Mouse (Mus musculus) midbrain, embryonic 14.5 days (tissue): ENCODE results near the gene Narf. TPM values are rescaled to one million over a fixed set of nuclear protein-coding genes. Genes with fewer than 3 reads are reported as not detected.

Source experiments
- ATAC-seq: fragments of 200-750 bp; cut with Nextera tagmentation; 2 replicates; pipeline ENCODE4 v1.8.0; 2017; ENCODE audit warnings: moderate number of reproducible peaks, moderate library complexity; ENCODE audit not compliant: low FRiP score, low TSS enrichment
- DNase-seq: peaks from one replicate; pipeline ENCODE4 v3.0.0-alpha.2; 2015
- H3K27ac ChIP-seq: fragments of 300-500 bp; sonication (generic); replicated peaks from 2 replicates; pipeline ENCODE4 v1.5.1; 2014; ENCODE audit warnings: mild to moderate bottlenecking, low read depth, low read length, moderate library complexity
- H3K27me3 ChIP-seq: fragments of 300-500 bp; sonication (generic); 2 replicates; pipeline ENCODE4 v1.6.1; 2014; ENCODE audit warnings: low read length, control low read depth, mixed read lengths; ENCODE audit not compliant: control insufficient read depth, insufficient read depth
- H3K36me3 ChIP-seq: fragments of 300-500 bp; sonication (generic); 2 replicates; pipeline ENCODE4 v1.6.1; 2014; ENCODE audit warnings: low read length, control low read depth; ENCODE audit not compliant: control insufficient read depth, insufficient read depth
- H3K4me1 ChIP-seq: fragments of 300-500 bp; sonication (generic); 2 replicates; pipeline ENCODE4 v1.6.1; 2014; ENCODE audit warnings: mild to moderate bottlenecking, antibody characterized with exemption, low read length, control low read depth; ENCODE audit not compliant: control insufficient read depth, insufficient read depth
- H3K4me2 ChIP-seq: fragments of 300-500 bp; sonication (generic); 2 replicates; pipeline ENCODE4 v1.6.1; 2014; ENCODE audit warnings: mild to moderate bottlenecking, low read length, moderate library complexity
- H3K4me3 ChIP-seq: fragments of 300-500 bp; sonication (generic); replicated peaks from 2 replicates; pipeline ENCODE4 v1.5.1; 2014; ENCODE audit warnings: low read depth, low read length
- H3K9ac ChIP-seq: fragments of 300-500 bp; sonication (generic); replicated peaks from 2 replicates; pipeline ENCODE4 v1.6.1; 2014; ENCODE audit warnings: mild to moderate bottlenecking, low read length, moderate library complexity
- H3K9me3 ChIP-seq: fragments of 300-500 bp; sonication (generic); 2 replicates; pipeline ENCODE4 v1.6.1; 2016; ENCODE audit warnings: low read length, control low read depth, mixed read lengths; ENCODE audit not compliant: control insufficient read depth
- WGBS: fragments of 180-500 bp; shearing (Covaris S2); extraction: QIAGEN DNeasy Blood & Tissue Kit; methylation state at CpG from one replicate; pipeline ENCODE4 v1.1.7; 2014; 5-methylcytosine and 5-hydroxymethylcytosine counted together
- polyA plus RNA-seq: library from polyadenylated mRNA; unstranded; fragments of >200 nt; fragmentation: Nextera tagmentation; extraction: Ambion mirVana; gene quantifications from 2 replicates; pipeline ENCODE4 v1.2.1, GENCODE M21; 2014

The Narf gene
- polyA plus RNA-seq, 1 experiment from 2014 or later, result 103 TPM

- H3K4me2 ChIP-seq, result no peak overlapping the region
Observed at GRCm38 (mm10) chr11:121231191-121231590, 5.9 kb upstream of the Narf start.

GRCm38 (mm10) chr11:121231628-121232291 is 5.3 kb upstream of the Narf start:
- Histone ChIP-seq H3K27ac (no peak overlapping the region), H3K9me3 (no peaks in the 10 kb centered on the region), H3K9ac (no peak overlapping the region), H3K4me2 (no peak overlapping the region), H3K4me1 (peaks cover 28% of the 10 kb centered on the region), H3K36me3 (peaks cover 1% of the 10 kb centered on the region; the same call in 1 of the 2 replicates), H3K4me3 (no peak overlapping the region), H3K27me3 (no peaks in the 10 kb centered on the region)
- ATAC-seq, result no peak
- DNase-seq, result no peak
- WGBS, result 47% methylated on average over 4 of the region's 4 CpGs

More at GRCm38 (mm10) chr11:121231191-121231590, 5.9 kb upstream of the Narf start:
- H3K36me3 ChIP-seq, result peaks cover 7% of the 10 kb centered on the region; the same call in 1 of the 2 replicates
- ATAC-seq, result no peak
- H3K27me3 ChIP-seq, result no peaks in the 10 kb centered on the region
- no peak overlapping the region for H3K9ac ChIP-seq
- no peak for DNase-seq
- H3K9me3 ChIP-seq, result no peaks in the 10 kb centered on the region
- no peak overlapping the region for H3K27ac ChIP-seq
- 78% methylated on average over 4 of the region's 4 CpGs for WGBS
- no peak overlapping the region for H3K4me3 ChIP-seq
- peaks cover 25% of the 10 kb centered on the region for H3K4me1 ChIP-seq

- WGBS, result 34% methylated on average over 4 of the region's 4 CpGs
- H3K4me2 ChIP-seq, result no peak overlapping the region
- ATAC-seq (no peak), DNase-seq (no peak)
- no peaks in the 10 kb centered on the region for H3K27me3 ChIP-seq
- H3K4me3 ChIP-seq, result no peak overlapping the region
- H3K9me3 ChIP-seq, result no peaks in the 10 kb centered on the region
- peaks cover 24% of the 10 kb centered on the region for H3K4me1 ChIP-seq
- H3K9ac ChIP-seq, result no peak overlapping the region
- no peaks in the 10 kb centered on the region for H3K36me3 ChIP-seq
- H3K27ac ChIP-seq, result no peak overlapping the region
Observed at GRCm38 (mm10) chr11:121232706-121233105, 4.3 kb upstream of the Narf start.

- H3K9ac ChIP-seq, result no peak overlapping the region
- WGBS, result 26% methylated on average over 9 of the region's 9 CpGs
- DNase-seq (peak; percentile 56), ATAC-seq (no peak)
- H3K4me2 ChIP-seq, result peak overlapping the region; percentile 59
- no peaks in the 10 kb centered on the region for H3K27me3 ChIP-seq
- no peaks in the 10 kb centered on the region for H3K9me3 ChIP-seq
- H3K36me3 ChIP-seq, result peaks cover 17% of the 10 kb centered on the region
- peaks cover 31% of the 10 kb centered on the region for H3K4me1 ChIP-seq
- H3K27ac ChIP-seq, result peak overlapping the region; percentile 100
- peak overlapping the region; percentile 76; the same call in 1 of the 2 replicates for H3K4me3 ChIP-seq
Observed at GRCm38 (mm10) chr11:121235475-121236238, 1.4 kb upstream of the Narf start.

- Histone ChIP-seq H3K9ac (peak overlapping the region; percentile 90), H3K36me3 (peaks cover 31% of the 10 kb centered on the region), H3K4me2 (peak overlapping the region; percentile 63), H3K27ac (peak overlapping the region; percentile 100), H3K27me3 (no peaks in the 10 kb centered on the region), H3K4me3 (peak overlapping the region; percentile 76), H3K4me1 (peaks cover 34% of the 10 kb centered on the region), H3K9me3 (no peaks in the 10 kb centered on the region)
- 5% methylated on average over 28 of the region's 28 CpGs for WGBS
- ATAC-seq (no peak), DNase-seq (peak; percentile 79)
Observed at GRCm38 (mm10) chr11:121237345-121238128, 484 bp downstream of the Narf start.

GRCm38 (mm10) chr11:121239669-121240068 is 2.6 kb downstream of the Narf start:
- Histone ChIP-seq H3K36me3 (peaks cover 50% of the 10 kb centered on the region), H3K27me3 (no peaks in the 10 kb centered on the region), H3K4me2 (peak overlapping the region; percentile 63), H3K4me1 (peaks cover 34% of the 10 kb centered on the region), H3K4me3 (no peak overlapping the region), H3K9ac (no peak overlapping the region), H3K27ac (no peak overlapping the region), H3K9me3 (no peaks in the 10 kb centered on the region)
- WGBS, result 95% methylated on average over 2 of the region's 2 CpGs
- ATAC-seq (no peak), DNase-seq (no peak)

- no peak for ATAC-seq
- WGBS, result 94% methylated on average over 8 of the region's 8 CpGs
- peaks cover 98% of the 10 kb centered on the region for H3K36me3 ChIP-seq
Observed at GRCm38 (mm10) chr11:121250196-121250595, 13.1 kb downstream of the Narf start.

GRCm38 (mm10) chr11:121259160-121260100 is 22.4 kb downstream of the Narf start, which contains the start of gene Foxk2:
Gene Foxk2 (plus strand): TSS chr11:121259990.
- Histone ChIP-seq H3K27ac (peak within 1 kb of the TSS; percentile 95), H3K4me1 (peaks cover 26% of the 10 kb centered on the region), H3K27me3 (no peaks in the 10 kb centered on the region), H3K9ac (peak within 1 kb of the TSS; percentile 94), H3K4me3 (peak within 1 kb of the TSS; percentile 95), H3K36me3 (peaks cover 42% of the 10 kb centered on the region), H3K4me2 (peak within 1 kb of the TSS; percentile 94), H3K9me3 (no peaks in the 10 kb centered on the region)
- under 1% methylated on average over 91 of the region's 91 CpGs for WGBS
- ATAC-seq, result peak; percentile 98
- peak; percentile 99 for DNase-seq

More at GRCm38 (mm10) chr11:121250196-121250595, 13.1 kb downstream of the Narf start:
- no peaks in the 10 kb centered on the region for H3K4me1 ChIP-seq
- DNase-seq, result no peak
- no peak overlapping the region for H3K27ac ChIP-seq
- H3K4me2 ChIP-seq, result no peak overlapping the region
- H3K9ac ChIP-seq, result no peak overlapping the region
- H3K9me3 ChIP-seq, result no peaks in the 10 kb centered on the region
- no peak overlapping the region for H3K4me3 ChIP-seq
- H3K27me3 ChIP-seq, result no peaks in the 10 kb centered on the region
